Mouse (Mus musculus) cortical plate, adult 2 months (tissue): Measurements from ENCODE around the gene Olfr204. TPM values are rescaled to one million over a fixed set of nuclear protein-coding genes. Genes with fewer than 3 reads are reported as not detected.

ENCODE experiments used
- polyA plus RNA-seq: library from polyadenylated mRNA; depleted of rRNA; stranded (reverse); fragments of >200 nt; gene quantifications from 2 replicates; pipeline ENCODE4 v1.2.3, GENCODE M21; 2012; rRNA removed

Gene Olfr204
- polyA plus RNA-seq, 1 experiment, result not detected

Other genes with a start within 250 kb of the Olfr204 start
- gene Olfr190, start 240.2 kb downstream of the Olfr204 start, polyA plus RNA-seq, result not detected in 2 replicates
- not detected in 2 replicates for gene Olfr191, start 228.4 kb downstream of the Olfr204 start, polyA plus RNA-seq
- not detected in 2 replicates for gene Olfr193, start 206.4 kb downstream of the Olfr204 start, polyA plus RNA-seq
- not detected in 2 replicates for gene Olfr194, start 197.2 kb downstream of the Olfr204 start, polyA plus RNA-seq
- gene Olfr195, start 171.2 kb downstream of the Olfr204 start, polyA plus RNA-seq, result not detected in 2 replicates
- gene Olfr196, start 147.8 kb downstream of the Olfr204 start, polyA plus RNA-seq, result not detected in 2 replicates
- gene Olfr198, start 114.7 kb downstream of the Olfr204 start, polyA plus RNA-seq, result not detected in 2 replicates
- not detected in 2 replicates for gene Olfr199, start 98.5 kb downstream of the Olfr204 start, polyA plus RNA-seq
- not detected in 2 replicates for gene Olfr201, start 45.6 kb downstream of the Olfr204 start, polyA plus RNA-seq
- gene Olfr202, start 31.5 kb downstream of the Olfr204 start, polyA plus RNA-seq, result not detected in 2 replicates
- gene Olfr203, start 19.4 kb downstream of the Olfr204 start, polyA plus RNA-seq, result not detected in 2 replicates
- not detected in 2 replicates for gene Olfr205, start 12.9 kb upstream of the Olfr204 start, polyA plus RNA-seq
- gene Olfr206, start 31.0 kb upstream of the Olfr204 start, polyA plus RNA-seq, result not detected in 2 replicates
- not detected in 2 replicates for gene Olfr209, start 45.7 kb upstream of the Olfr204 start, polyA plus RNA-seq
- gene Gabrr3, start 89.1 kb upstream of the Olfr204 start, polyA plus RNA-seq, result 0.02 TPM in 2 replicates
- gene Riox2, start 153.5 kb upstream of the Olfr204 start, polyA plus RNA-seq, result 10.0 and 10.4 TPM in 2 replicates